Mouse (Mus musculus) heart, embryonic 14.5 days (tissue): ENCODE measurements around the gene Ift80. TPM values are rescaled to one million over a fixed set of nuclear protein-coding genes. Genes with fewer than 3 reads are reported as not detected.

Experiments
- ATAC-seq: fragments of 200-750 bp; cut with Nextera tagmentation; 2 replicates; pipeline ENCODE4 v1.8.0; 2017; ENCODE audit warnings: low read depth, moderate TSS enrichment; ENCODE audit not compliant: insufficient number of reproducible peaks, insufficient read depth, low FRiP score
- H3K27ac ChIP-seq, 2 experiments: fragments of 200-500 bp in 1 of 2; fragments of 300-500 bp in 1 of 2; sonication (generic) in 1 of 2; replicated peaks in 1 of 2; 2 replicates each; pipeline ENCODE4 v1.5.1; 2012 to 2014; ENCODE audit warnings: low read depth in 2 of 2, low read length in 2 of 2, control low read depth in 1 of 2, mild to moderate bottlenecking in 1 of 2, mixed read lengths in 1 of 2; ENCODE audit not compliant: control insufficient read depth in 1 of 2, insufficient read depth in 1 of 2
- H3K27me3 ChIP-seq: fragments of 300-500 bp; sonication (generic); 2 replicates; pipeline ENCODE4 v1.6.1; 2014; ENCODE audit warnings: mild to moderate bottlenecking, low read length, control low read depth; ENCODE audit not compliant: control insufficient read depth, insufficient read depth
- H3K36me3 ChIP-seq: fragments of 300-500 bp; sonication (generic); 2 replicates; pipeline ENCODE4 v1.6.1; 2014; ENCODE audit warnings: mild to moderate bottlenecking, control low read depth, low read length, mixed read lengths; ENCODE audit not compliant: control insufficient read depth, insufficient read depth
- H3K4me1 ChIP-seq, 2 experiments: fragments of 200-500 bp in 1 of 2; fragments of 300-500 bp in 1 of 2; sonication (generic) in 1 of 2; 2 replicates each; pipeline ENCODE4 v1.6.1; 2012 to 2014; ENCODE audit warnings: low read length in 2 of 2, control low read depth in 1 of 2, mixed read lengths in 1 of 2; ENCODE audit not compliant: control insufficient read depth in 2 of 2, insufficient read depth in 2 of 2
- H3K4me2 ChIP-seq: fragments of 300-500 bp; sonication (generic); 2 replicates; pipeline ENCODE4 v1.6.1; 2014; ENCODE audit warnings: mild to moderate bottlenecking, low read length
- H3K4me3 ChIP-seq, 2 experiments: fragments of 200-500 bp in 1 of 2; fragments of 300-500 bp in 1 of 2; sonication (generic) in 1 of 2; 2 replicates each; pipeline ENCODE4 v1.5.1; 2012 to 2014; ENCODE audit warnings: low read length in 2 of 2, mild to moderate bottlenecking in 2 of 2, control low read depth in 1 of 2, low read depth in 1 of 2, moderate library complexity in 1 of 2; ENCODE audit not compliant: control insufficient read depth in 1 of 2, insufficient read depth in 1 of 2
- H3K9ac ChIP-seq: fragments of 300-500 bp; sonication (generic); 2 replicates; pipeline ENCODE4 v1.6.1; 2014; ENCODE audit warnings: mild to moderate bottlenecking, low read length
- H3K9me3 ChIP-seq: fragments of 300-500 bp; sonication (generic); 2 replicates; pipeline ENCODE4 v1.6.1; 2016; ENCODE audit warnings: low read length, control low read depth; ENCODE audit not compliant: control insufficient read depth
- WGBS: fragments of 180-500 bp; shearing (Covaris S2); extraction: QIAGEN DNeasy Blood & Tissue Kit; methylation state at CpG from one replicate; pipeline ENCODE4 v1.1.7; 2014; 5-methylcytosine and 5-hydroxymethylcytosine counted together
- polyA plus RNA-seq: library from polyadenylated mRNA; unstranded; fragments of >200 nt; fragmentation: Nextera tagmentation; extraction: Ambion mirVana; gene quantifications from 2 replicates; pipeline ENCODE4 v1.2.1, GENCODE M21; 2014

Ift80 gene
- polyA plus RNA-seq, 1 experiment from 2014 or later = 9.3 TPM

DNA sequence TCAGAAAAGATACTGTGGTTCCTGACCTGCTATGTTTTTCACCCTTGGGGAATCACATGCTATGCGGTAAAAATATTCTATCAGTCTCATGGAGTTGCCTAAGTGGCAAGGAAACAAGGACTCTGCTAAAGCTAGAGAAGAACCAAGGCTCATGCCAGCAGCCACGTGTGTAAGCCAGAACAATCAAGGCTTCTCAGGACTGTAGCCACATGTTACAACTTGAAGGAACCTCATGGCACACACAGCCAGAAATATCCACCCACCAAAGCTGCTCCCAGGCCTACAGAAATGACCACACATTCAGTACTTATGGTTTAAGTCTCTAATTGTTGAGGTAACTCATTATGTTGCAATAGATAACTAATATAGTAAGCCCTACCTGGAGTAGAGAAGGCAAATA, 17.8 kb downstream of the Ift80 start:
- peaks cover 21% of the 10 kb centered on the region for H3K36me3 ChIP-seq
- WGBS = 86% methylated on average over 2 of the region's 2 CpGs
- no peak overlapping the region for H3K9ac ChIP-seq
- no peak overlapping the region for H3K4me2 ChIP-seq
- ATAC-seq = no peak
- no peak overlapping the region for H3K27ac ChIP-seq
- no peak overlapping the region for H3K4me3 ChIP-seq
- H3K9me3 ChIP-seq = no peaks in the 10 kb centered on the region
- H3K4me1 ChIP-seq = no peaks in the 10 kb centered on the region
- no peaks in the 10 kb centered on the region for H3K27me3 ChIP-seq

DNA sequence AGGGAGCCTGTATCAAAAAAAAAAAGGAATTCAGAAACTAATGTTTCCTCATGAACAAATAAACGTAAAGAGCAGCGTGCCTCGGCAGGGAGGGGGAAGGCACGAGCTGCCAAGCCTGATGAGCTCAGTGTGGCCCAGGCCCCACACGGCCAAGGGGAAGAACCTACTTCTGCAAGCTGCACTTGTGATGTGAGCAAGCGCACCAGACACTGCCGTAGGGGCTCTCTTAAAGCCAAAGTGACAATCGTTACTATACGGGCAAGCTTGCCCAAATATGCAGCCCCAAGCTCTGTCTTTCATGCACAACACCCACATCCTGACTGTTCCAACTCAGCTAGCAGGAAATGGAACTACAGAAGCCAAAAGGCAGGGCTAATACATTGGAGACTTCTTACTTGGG, 23.5 kb downstream of the Ift80 start:
- H3K27ac ChIP-seq = 0 out of 4 replicates have a peak overlapping the region, but pooled peaks of 1 of the 2 experiments have one; percentile 0
- no peak overlapping the region for H3K4me2 ChIP-seq
- H3K9ac ChIP-seq = no peak overlapping the region
- H3K4me3 ChIP-seq = no peak overlapping the region
- no peaks in the 10 kb centered on the region for H3K27me3 ChIP-seq
- H3K4me1 ChIP-seq = peaks cover 8 to 13% of the 10 kb centered on the region in 2 experiments; a peak in 3 of 4 replicates
- H3K9me3 ChIP-seq = no peaks in the 10 kb centered on the region
- H3K36me3 ChIP-seq = peaks cover 7% of the 10 kb centered on the region; the same call in 1 of the 2 replicates
- ATAC-seq = no peak
- WGBS = 57% methylated on average over 9 of the region's 9 CpGs

DNA sequence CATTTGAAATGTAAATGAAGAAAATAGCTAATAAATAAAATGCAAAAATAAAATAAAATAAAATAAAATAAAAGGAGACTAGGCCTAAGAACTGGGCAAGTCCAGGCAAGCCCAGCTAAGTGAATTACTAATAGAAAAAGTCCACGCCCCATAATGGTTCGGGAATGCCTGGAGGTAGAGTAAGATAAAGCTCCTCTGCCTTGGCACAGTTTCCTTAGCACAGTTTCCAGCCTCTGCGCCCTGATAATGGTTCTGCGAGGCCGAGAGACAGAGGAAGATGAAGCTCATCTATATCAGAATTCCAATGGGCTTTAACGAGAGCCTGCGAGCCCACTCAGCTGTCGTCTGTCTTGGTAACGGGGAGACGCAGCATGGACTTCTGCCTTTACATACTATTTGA, 25.2 kb downstream of the Ift80 start:
- H3K9me3 ChIP-seq = no peaks in the 10 kb centered on the region
- H3K4me2 ChIP-seq = no peak overlapping the region
- no peaks in the 10 kb centered on the region for H3K27me3 ChIP-seq
- no peak overlapping the region for H3K27ac ChIP-seq
- ATAC-seq = no peak
- H3K4me3 ChIP-seq = no peak overlapping the region
- 65% methylated on average over 10 of the region's 10 CpGs for WGBS
- H3K9ac ChIP-seq = no peak overlapping the region
- peaks cover 9 to 19% of the 10 kb centered on the region in 2 experiments; a peak in 3 of 4 replicates for H3K4me1 ChIP-seq
- peaks cover 4% of the 10 kb centered on the region; the same call in 1 of the 2 replicates for H3K36me3 ChIP-seq

DNA sequence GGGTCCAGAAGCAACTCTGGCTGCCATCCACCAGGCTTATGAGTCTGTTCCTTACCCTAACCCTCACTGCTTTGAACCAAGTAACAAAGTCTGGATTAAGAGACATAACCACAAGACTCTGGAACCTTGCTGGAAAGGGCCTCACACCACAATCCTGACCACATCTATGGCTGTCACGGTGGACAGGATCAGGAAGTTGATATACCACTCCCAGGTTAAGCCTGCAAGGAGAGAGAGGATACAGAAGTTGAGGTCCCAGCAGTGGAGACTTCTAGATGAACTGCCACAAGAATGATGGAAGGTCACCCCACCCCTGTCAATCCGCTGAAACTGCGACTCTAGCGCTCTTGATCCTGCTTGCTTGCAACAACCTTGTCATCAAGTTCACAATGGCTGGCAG, 26.7 kb downstream of the Ift80 start:
- no peaks in the 10 kb centered on the region for H3K27me3 ChIP-seq

DNA sequence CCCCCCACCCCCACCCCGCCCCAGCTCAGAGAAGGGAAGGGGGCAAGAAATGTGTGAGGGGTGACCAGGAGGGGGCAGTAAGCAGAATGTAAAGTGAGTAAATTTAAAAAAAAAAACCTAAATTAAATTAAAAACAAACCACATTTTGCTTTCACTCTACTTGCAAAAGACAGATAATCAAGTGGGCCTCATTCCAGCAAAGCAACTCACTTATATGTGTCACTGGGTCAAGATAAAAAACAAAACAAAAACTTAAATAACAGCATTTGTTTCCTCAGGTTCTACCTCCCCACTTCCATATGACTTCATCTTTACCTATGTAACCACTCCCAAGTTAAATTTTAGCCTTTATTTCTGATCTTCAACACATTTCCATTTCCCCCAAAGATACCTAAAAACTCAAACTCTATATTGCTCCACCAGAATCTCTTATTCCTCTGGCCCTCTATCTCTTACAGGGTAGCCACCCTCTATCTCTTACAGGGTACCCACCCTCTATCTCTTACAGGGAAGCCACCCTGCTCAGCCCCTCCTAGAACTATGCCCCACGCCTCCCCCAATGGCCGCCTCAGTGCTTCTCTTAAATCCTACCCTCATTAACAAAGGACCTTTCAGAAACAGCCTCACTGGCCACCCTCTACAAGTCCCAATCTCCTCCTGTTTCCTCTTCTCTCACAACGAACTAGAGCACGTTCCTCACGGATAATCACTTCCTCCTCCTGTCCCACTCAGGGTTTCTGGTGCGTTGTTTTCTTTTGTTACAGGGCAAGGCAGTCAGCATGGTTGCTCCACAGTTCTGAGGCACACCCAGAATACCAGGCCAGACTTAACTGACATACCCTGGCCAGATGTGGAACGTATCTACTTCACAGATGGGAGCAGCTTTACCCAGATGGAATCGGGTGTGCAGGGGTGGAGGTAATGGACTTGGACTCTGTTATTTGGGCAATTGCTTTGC, 28.6 kb downstream of the Ift80 start:
- 65% methylated on average over 9 of the region's 9 CpGs for WGBS
- peak overlapping the region; percentile 44 to 56; a peak in 2 of 4 replicates for H3K27ac ChIP-seq
- peak; percentile 21; the same call in 1 of the 2 replicates for ATAC-seq

More for the DNA sequence above, 26.7 kb downstream of the Ift80 start:
- Histone ChIP-seq H3K36me3 (peaks cover 3% of the 10 kb centered on the region; the same call in 1 of the 2 replicates), H3K9ac (no peak overlapping the region), H3K27ac (no peak overlapping the region), H3K4me2 (no peak overlapping the region), H3K9me3 (no peaks in the 10 kb centered on the region), H3K4me1 (peaks cover 9 to 19% of the 10 kb centered on the region in 2 experiments; a peak in 3 of 4 replicates), H3K4me3 (no peak overlapping the region)
- 35% methylated on average over 4 of the region's 4 CpGs for WGBS
- no peak for ATAC-seq

DNA sequence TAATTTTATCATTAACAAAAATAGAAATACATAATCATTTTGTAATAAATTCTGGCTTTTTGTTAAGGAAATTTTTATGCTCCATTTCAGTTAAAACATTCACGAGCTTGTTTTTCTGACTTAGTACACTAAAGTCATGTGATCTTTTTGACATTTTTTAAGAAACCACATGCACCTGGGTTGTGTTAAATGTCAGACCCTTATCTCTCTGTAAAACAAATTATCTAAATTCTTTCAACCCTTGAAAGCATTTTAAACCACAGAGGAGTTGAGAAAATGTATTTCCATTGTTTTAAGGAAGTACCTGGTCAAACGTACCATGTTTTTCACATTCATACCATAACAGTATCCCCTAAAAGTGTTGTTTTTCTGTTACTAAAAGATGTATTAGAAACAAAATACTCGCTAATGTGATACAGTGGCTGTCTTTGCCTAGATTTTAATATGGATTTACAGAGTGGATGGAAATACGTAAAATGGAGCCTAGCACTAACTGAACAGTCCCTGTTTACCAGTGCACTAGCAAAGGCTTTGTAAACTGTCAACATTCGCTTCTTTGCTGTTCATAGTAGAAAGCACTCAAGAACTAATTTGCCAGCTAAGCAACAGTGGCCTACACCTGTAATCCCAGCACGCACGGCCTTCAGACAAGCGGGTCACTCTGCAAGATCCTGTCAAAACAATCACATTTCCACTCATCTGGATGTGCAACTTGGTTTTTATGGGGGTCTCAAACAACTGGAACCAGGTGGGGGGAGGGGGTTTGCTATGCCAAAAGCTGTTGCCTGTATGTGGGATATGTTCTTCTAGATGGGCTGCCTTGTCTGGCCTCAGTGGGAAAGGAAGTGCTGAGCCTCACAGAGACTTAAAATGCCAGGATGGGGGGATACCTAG, 29.5 kb downstream of the Ift80 start:
- H3K27me3 ChIP-seq = no peaks in the 10 kb centered on the region
- no peak overlapping the region for H3K4me2 ChIP-seq
- H3K36me3 ChIP-seq = no peaks in the 10 kb centered on the region
- H3K9me3 ChIP-seq = no peaks in the 10 kb centered on the region
- peaks cover 8 to 19% of the 10 kb centered on the region in 2 experiments; a peak in 3 of 4 replicates for H3K4me1 ChIP-seq
- no peak overlapping the region for H3K9ac ChIP-seq
- H3K27ac ChIP-seq = no peak overlapping the region
- H3K4me3 ChIP-seq = no peak overlapping the region
- 77% methylated on average over 8 of the region's 8 CpGs for WGBS
- no peak for ATAC-seq

More for the DNA sequence above, 28.6 kb downstream of the Ift80 start:
- Histone ChIP-seq H3K9me3 (no peaks in the 10 kb centered on the region), H3K9ac (no peak overlapping the region), H3K4me3 (no peak overlapping the region), H3K4me1 (peaks cover 8 to 19% of the 10 kb centered on the region in 2 experiments; a peak in 3 of 4 replicates), H3K27me3 (no peaks in the 10 kb centered on the region), H3K36me3 (no peaks in the 10 kb centered on the region), H3K4me2 (no peak overlapping the region)

DNA sequence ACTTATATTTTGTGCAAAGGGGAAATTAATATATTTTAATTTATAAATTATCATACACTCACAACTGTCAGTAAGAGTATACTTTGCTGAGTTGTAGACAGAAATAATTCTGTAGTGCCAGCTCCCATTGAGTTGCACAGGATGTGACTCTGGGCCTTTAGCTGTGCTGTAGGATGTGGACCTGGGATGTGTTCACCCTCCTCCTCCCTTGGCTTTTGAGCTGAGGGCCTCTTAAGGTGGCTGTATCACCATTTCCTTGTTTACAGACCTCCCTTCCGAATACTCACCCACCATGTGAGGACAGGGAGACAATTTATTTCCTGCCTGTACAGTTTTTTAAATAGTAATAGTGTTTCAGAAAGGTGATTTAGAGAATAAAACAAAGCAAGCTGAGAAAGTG, 30.8 kb downstream of the Ift80 start:
- Histone ChIP-seq H3K9me3 (no peaks in the 10 kb centered on the region), H3K4me2 (no peak overlapping the region), H3K27ac (no peak overlapping the region), H3K4me1 (peaks cover 8 to 19% of the 10 kb centered on the region in 2 experiments; a peak in 3 of 4 replicates), H3K9ac (no peak overlapping the region), H3K4me3 (no peak overlapping the region), H3K36me3 (no peaks in the 10 kb centered on the region), H3K27me3 (no peaks in the 10 kb centered on the region)
- no peak for ATAC-seq
- 57% methylated on average over 1 of the region's 1 CpGs for WGBS
